Mouse (Mus musculus) large intestine, adult 2 months (tissue): ENCODE measurements around the gene Lpcat1. TPM values are rescaled to one million over a fixed set of nuclear protein-coding genes. Genes with fewer than 3 reads are reported as not detected.

ENCODE experiments used
- DNase-seq: peaks from one replicate; pipeline ENCODE4 v3.0.0-alpha.2; 2012; ENCODE audit warnings: low read depth, low spot score
- WGBS: fragments of 180-500 bp; shearing (Covaris S2); methylation state at CpG from one replicate; pipeline ENCODE4 v1.1.7; 2018; 5-methylcytosine and 5-hydroxymethylcytosine counted together
- polyA plus RNA-seq: library from polyadenylated mRNA; depleted of rRNA; stranded (reverse); fragments of >200 nt; gene quantifications from 2 replicates; pipeline ENCODE4 v1.2.3, GENCODE M21; 2012; rRNA removed

Lpcat1 gene
- 8.0 and 10.1 TPM in 2 replicates for polyA plus RNA-seq

DNA sequence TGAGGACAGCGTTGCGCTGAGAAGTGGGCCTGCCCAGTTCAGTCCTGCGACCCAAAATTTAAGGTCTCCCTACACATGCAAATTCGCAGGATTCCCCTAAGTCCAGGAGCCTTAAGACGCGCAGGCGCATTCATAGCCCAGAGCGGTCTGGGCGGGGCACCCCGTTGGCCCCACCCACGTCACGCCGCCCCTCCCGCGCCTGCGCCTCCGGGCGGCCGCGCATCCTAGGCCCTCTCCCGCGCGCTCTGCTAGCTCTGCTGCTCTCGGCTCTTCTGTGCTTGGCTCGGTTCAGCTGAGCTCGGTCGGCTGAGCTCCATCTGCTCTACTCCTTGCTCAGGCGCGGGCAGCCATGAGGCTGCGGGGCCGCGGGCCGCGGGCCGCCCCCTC, at the start of gene Lpcat1:
Gene Lpcat1 (plus strand): TSS at position 164 of the 387 bp plus-strand sequence.
- WGBS = under 1% methylated on average over 35 of the region's 35 CpGs
- DNase-seq = no peak

DNA sequence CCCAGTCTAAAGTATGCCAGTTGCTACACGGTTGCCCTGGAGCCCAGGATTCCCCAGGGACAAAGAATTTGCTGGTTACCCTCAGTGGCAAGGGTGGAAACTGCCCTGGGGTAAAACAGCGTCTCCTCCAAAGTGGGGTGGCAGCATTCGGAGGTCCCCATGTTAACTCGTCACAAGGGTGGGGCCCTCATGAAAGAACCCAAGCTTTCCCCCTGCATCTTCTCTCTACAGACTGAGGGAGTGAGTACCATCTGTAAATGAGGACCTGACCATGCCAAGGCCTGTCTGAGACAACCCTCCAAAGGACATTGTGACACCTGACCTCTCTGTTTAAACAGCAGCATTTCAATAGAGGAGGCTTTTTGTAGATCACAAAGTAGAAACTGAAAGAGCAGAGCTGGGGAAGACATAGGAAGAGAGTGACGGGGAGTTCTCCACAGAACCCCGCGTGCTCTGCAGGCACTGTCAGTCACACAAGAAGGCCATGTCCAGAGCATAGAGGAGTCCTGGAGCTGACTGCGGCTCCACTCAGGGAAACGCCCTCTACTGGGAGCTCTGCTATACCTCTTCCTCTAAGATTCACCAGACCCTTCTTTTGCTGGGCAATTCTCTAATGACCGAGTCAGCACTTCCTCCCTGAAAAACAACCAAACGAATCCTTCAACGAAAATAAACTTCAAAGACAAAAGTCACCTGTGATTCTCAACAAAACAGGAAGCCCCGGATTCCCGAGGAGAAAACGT, 49.3 kb upstream of the Lpcat1 start:
- no peak for DNase-seq
- WGBS = 35% methylated on average over 15 of the region's 15 CpGs

DNA sequence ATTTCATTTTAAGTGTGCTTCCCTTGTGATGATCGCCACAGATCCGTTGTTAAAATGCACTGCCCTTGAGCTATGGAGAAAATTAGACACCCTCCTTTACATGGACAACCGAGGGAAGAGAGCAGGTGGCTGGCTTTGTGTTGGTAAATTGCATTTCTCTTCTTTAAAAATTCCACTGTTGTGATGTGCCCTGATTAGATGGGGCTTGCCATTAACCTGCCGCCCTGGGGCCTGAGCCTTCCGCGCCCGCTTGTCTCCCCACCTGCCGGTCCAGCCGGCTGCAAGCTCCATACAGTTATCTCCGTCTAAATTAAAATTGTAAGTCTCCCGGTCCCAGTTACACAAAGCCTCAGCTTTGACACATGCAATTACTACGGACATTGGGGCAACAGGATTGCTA, 48.7 kb upstream of the Lpcat1 start:
- DNase-seq = no peak
- 71% methylated on average over 12 of the region's 12 CpGs for WGBS

DNA sequence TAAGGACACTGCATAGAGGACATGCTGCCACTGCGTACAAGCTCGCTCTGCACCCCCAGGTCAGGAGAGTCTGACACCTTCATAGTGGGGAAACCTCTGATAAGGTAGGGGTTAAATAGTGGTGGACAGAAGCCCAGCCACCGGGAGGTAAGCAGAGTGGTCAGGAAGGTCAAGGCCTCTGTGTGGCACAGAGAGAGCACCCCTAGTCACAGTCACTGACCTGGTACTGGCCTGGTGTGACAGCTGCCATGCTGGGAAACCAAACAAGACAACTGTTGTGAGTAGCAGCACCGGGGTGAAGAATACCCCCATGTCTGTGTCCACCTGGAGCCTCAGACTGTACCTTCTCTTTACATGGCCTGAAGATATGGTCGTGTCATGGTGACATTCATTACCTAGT, 47.8 kb upstream of the Lpcat1 start:
- WGBS = 69% methylated on average over 5 of the region's 5 CpGs
- DNase-seq = no peak

DNA sequence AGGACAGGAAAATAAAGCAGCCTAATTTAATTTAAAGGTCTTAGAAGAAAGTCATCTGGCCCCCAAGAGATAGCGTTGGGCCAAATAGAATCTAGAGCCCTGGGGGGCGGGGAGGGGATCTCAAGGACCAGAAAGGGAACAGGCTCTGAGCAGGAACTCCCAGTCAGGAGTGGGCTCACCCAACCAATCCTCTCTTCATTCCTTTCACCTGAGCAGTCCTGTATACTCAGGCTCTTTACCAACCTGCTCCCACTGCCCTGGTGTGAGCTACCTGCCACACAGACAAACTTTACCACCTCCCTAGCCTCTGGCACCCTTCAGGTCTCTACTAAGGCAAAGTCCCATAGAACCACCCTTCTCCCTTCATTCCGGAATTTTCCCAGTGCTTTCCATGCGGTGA, 44.0 kb upstream of the Lpcat1 start:
- WGBS = 63% methylated on average over 4 of the region's 4 CpGs
- no peak for DNase-seq

DNA sequence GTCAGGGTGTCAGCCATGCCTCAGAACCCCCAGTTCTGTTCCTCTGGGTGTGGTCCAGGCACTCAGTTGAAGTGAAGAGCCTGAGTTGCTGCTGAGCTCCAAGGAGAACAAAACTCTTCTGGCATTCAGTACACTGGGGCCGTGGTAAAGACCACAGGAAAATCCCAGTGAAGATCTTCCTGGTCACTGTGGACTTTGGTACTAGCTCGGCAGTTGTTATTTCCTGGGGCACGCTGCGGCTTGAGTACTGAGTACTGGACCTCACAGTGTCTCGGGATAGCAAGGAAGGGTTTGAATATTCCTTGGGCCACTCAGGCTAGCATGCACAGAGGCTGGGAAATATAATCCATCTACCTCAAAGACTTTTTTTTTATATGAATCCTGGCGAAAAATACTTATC, 42.0 kb upstream of the Lpcat1 start:
- WGBS = 24% methylated on average over 6 of the region's 6 CpGs
- no peak for DNase-seq

DNA sequence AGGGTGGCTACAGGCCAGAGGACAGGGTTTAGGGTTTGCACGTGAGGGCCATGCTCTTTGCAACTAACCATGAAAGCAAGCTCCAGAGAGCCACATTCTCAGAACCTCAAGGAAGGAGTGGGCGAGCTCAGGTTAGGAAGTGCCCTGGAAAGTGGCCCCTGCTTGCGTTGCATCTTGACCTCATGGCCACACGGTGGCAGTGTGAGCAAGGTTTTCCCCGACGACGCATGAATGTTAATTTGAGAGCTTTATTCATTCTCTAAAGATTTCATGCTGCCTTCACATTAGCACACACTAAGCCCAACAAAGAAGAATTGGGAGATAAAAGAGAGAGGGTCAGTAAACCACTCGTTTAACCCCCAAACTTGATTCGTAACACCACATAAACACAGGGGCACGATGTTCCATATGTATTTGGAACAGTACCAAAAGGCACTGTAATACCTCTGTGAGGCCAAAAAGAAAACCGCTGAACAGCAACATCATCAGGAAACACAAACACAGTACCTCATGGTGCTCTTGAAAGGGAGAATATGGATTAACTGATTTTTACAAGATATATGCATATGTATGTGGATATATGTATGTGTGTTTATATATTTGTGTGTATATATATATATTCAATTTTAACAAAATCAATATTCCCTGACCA, 41.0 kb upstream of the Lpcat1 start:
- DNase-seq = no peak
- 7% methylated on average over 11 of the region's 11 CpGs for WGBS

DNA sequence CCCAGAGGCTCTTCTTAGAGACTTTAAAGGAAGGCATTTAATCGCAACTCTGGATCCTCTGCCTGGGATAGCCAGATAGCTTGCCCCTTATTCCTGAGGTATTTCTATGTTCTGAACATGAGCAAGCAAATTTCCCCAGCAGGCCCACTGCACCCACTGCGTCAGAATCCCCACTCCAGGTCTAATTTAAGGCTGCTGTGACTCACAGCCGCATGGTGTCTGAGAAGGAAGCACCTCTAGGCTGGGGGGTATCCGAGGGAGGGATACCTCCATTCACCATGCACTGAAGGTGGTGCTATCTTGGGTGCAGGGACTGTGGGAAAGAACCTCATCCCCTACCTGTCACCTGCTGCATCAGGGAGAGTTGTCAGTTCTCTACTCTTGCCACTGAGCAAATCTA, 40.4 kb upstream of the Lpcat1 start:
- WGBS = 93% methylated on average over 4 of the region's 4 CpGs
- no peak for DNase-seq

DNA sequence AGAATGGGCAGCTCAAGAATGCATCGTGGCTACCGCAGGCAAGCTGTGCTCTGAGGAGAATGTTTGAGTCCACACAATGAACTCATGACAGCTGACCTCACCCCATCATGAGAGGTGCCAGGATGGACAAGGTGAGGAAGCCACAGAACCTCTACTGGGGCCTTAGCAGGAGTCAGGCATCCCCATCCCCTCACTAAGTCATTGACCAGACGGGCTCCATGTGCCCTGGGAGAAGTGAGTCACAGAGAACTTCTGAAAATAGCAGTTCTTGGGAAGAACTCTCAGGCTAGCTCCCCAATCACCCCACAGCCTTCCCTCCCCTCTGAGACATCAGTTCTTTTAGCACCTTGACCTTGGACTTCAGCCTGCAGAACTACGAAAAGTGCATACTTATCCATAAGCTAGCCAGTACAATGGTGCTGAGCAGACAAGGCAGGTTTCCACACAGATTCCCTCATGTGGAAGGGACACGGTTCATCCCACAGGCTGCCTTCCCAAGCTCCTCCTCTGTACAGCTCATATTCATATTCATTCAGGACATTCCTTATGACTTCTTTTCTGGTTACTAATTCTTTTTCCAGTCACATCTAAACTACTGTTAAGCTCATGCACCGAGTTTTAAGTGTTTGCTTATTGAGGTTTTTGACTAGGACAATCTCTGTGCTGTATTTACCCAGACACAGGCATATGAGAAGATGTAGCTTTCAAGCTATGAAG, 37.2 kb upstream of the Lpcat1 start:
- WGBS = 68% methylated on average over 6 of the region's 6 CpGs
- DNase-seq = no peak

DNA sequence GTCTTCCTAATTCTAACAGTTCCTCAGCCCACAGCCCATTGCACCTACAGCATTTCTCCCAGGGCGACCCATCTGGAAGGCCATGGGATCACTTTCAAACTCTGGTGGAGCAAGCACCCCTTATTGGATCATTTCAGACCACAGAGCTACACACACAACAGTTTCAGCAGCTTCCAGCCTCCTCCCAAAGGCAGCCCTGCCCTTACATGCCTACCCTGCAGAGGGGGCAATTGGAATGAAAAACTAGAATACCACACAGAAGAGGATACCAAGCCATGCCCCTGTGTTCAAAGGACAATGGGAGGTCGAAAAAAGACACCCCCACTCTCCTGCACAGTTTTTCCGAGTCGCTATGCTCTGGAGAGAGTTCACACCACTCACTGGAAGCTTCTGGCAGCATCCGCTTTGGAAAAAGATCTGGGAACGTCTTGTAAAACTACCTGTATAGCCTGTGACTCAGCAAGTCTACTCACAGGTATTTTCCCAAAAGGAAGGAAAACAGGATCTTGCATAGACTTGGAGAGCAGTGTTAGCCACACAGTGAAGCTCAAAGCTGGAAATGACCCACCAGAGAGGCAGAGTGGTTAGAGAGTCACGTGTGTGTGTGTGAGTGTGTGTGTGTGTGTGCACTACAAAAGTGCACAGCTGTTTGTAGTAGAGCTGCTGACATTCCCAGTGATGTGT, 34.4 kb upstream of the Lpcat1 start:
- no peak for DNase-seq
- 52% methylated on average over 7 of the region's 7 CpGs for WGBS

DNA sequence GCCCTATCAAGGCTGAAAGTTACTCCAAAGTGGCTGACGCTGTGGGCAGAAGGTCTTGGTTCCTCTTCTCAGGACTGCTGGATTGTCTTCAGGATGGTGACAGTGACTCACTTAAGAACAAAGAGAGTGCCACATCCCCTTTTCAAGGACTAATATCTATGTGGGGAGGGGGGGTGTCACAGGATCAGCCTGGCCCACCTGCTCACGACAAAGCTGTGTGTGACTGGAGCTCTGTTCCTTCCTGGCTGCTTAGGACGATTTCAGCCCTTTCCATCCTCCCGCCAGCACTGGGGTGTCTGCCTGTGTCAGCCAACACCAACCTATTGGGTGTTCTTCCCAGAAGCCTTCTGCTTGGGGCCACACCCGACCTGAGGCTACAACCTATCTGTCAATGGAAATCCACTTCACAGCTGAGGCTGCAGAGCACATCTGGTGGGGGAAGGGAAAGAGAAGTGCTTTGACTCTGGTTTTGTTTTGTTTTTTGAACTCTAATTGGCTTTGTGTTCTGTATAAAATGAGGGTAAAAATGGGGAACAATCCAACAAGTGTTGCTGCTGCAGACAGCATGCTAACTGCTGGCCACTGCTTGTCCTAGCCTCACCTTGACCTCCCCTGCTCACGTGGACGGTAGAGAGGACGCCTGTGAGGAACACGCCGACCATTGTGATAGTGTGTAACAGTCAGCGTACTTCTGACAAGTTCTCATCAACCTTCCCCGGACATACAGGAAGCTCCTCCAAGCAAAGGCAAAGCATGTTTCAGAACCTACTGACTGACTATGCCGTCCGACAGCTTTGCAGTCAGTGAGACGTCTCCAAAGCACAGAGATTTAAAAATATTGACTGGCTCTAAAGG, 33.1 kb upstream of the Lpcat1 start:
- WGBS = 81% methylated on average over 15 of the region's 15 CpGs
- DNase-seq = no peak

DNA sequence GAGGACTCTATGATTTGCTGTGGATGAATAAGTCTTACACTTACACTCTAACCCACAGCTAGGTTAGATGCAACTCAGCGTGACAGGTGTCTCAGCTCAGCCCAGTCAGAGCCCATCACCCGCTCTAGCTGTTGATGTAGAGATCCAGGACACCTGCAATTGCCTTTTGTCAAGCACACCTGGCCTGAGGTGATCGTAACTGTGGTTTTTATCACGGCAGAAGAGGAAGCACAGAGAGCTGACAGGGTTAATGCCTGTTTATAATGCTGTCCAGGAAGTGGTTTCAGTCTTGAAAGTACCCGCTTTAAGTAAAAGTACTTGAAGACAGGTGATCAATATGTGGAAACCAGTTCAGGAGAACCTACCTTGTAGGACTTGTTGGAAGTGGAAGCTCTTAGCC, 32.3 kb upstream of the Lpcat1 start:
- no peak for DNase-seq
- 28% methylated on average over 5 of the region's 5 CpGs for WGBS

DNA sequence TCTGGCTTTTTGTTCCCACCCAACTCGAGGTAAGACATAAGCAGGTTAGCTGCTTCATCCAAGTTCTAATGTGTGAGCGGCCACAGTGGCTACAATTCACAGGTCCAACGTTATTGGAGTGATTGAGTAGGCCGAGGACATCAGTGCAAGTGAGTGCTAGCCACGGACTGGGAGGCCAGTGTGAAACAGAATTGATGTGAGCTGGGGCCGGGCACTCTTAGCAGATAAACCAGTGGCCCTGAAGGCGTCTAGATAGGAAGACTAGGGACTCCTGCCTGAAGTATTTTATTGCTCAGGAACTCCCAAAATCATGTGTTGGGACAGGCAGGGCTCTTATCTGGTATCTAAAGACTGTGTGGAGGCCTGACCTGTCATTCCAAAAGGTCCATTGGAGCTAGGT, 31.3 kb upstream of the Lpcat1 start:
- 89% methylated on average over 7 of the region's 7 CpGs for WGBS
- DNase-seq = no peak

DNA sequence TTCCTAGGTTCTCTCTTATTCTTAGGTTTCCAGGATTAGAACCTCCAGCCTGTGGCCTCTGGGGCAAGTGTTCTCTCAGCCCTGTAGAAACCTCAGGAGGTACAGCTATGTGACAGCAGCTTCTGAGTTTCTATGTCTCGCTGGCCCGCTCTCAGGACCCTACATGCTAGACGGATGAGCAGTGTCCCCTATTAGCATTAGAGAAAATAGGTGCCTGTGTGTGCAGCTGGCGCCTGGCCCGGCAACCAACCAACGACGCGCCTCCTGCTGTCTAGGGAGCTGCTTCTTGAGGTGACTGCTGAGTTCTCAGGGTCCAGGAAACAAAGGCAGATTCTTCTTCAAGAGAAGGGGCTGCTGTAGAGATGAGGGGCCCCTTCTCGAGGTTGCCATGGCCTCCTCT, 27.9 kb upstream of the Lpcat1 start:
- WGBS = 86% methylated on average over 9 of the region's 9 CpGs
- no peak for DNase-seq

DNA sequence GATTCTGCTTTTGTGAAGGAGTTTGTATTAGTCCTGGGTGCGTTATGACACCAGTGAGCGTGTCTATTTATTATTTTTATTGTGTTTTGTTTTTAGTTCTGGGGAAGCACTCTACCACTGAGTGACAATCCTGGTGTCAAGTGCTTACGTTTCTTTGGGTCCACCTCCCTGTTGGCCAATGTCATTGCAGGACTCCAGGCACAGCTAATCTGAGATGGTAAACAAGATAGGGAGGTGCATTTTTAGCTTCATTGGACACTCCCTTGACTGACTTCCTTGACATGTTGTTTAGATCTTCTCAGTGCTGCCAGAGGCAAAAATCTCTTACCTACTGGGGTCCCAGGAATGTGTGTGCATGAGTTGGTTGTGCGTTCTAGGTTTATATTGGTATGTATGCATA, 26.0 kb upstream of the Lpcat1 start:
- WGBS = 66% methylated on average over 4 of the region's 4 CpGs

DNA sequence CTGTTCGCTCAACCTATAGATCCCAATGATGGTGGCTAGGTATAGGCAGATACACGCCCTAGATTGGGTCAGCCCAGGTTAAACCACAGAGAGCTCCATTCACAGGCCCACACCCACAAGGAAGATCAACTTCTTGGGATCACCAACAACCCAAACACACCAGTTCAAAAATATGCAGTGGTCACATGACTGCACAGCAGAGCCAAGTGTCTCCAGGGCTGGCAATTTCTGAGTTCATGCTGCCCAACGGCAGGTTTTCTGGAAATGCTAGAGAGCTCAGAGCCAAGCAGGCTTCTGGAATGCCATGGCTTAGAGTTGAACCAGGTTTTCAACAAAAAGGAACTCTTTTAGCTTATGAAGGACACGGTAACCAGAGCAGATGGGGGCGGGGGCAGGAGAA, 25.3 kb upstream of the Lpcat1 start:
- no peak for DNase-seq
- WGBS = 56% methylated on average over 5 of the region's 5 CpGs

More for the DNA sequence above, 26.0 kb upstream of the Lpcat1 start:
- no peak for DNase-seq

DNA sequence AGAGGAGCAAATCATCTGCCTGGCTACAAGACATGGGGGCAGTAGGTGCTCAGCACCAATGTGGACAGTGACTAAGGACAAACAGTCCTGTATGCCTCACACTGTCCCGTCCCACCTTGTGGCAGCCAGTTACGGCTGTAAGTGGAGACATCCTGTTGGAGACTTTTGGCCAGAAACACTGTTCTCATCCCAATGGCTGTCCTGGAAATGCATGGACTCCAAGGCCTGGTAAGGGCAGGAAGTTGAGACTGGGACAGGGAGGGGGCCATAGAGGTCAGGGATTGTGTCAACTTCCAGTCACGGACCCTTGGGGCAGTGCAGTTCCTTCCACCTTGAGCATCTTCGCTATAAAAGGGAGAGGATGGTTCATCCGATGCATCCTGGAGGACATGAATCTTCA, 24.6 kb upstream of the Lpcat1 start:
- DNase-seq = no peak
- 86% methylated on average over 5 of the region's 5 CpGs for WGBS

DNA sequence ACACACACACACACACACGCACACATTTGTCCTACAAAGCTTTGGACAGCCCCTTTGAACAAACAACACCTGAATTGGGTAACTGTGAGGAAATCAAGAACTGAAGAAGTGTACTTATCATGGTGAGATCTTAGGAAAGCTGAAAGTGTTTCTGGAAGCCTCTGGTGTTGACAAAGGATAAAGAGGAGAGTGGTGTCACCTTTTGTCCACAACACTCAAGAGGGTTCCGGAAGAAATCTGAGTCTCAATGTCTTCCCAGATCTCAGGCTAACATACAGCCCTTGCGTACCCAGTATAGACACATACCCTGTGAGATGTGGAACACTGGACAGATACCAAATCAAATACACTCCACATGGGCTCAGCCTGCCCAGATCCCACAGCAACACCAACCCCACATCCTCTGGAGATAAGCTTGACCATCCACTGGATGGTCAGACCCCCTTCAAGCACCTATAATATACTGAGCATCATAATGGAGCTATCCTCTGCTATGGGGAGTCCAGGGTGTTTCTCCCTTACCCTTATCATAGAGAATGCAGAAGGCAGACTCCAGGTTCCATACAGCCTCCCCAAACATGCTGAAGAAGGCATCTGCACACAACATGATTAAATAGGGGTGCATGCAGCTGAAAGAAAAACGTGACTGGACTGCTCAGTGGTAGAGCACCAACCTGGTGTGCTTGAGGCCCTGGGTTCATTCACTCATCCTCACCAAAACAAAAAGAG, 23.7 kb upstream of the Lpcat1 start:
- WGBS = 87% methylated on average over 4 of the region's 4 CpGs
- DNase-seq = no peak

DNA sequence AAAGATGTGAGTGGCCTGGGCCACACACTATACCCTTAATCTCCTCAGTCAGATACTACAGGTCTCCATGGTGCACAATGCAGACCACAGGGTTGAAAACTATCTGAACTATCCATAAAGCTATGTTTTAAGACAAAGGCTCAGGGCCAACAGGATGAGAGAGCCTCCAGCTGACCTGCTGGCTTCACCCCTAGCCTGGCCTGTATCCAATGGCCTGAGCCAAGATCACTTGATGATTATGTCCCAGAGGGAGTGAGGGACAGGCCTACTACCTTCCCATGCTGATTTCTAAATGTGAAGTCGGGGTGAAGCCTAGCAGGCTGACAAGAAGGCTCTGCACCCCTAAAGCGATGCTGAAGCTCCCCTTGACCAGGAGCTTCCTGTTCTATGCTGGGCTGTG, 21.9 kb upstream of the Lpcat1 start:
- WGBS = 85% methylated on average over 2 of the region's 2 CpGs
- DNase-seq = no peak
